In genomic region chr3:155077908-155078307, GRCm38 (mm10) we compare ENCODE assay signal across 20 mouse cellular contexts. TPM values are rescaled to one million over a fixed set of nuclear protein-coding genes. Genes with fewer than 3 reads are reported as not detected.
"Had no signal": no experiment of that assay in that cellular context is flagged by ENCODE, and none has a peak within 500 bp of the region (broad histone marks: within the 10 kb centered on the region; RNA-seq: fewer than 3 reads in every experiment).

No protein-coding gene starts in this region.

- DNase-seq: lung, adult 18-20 months; lung, embryonic 14.5 days; lung, postnatal 10 days; lung, postnatal 4 days; midbrain, embryonic 14.5 days; right cerebral cortex, postnatal 14 days; thymus, adult 2 months; thymus, postnatal 25 days; thymus, postnatal 4 days had no signal

- H3K4me1 ChIP-seq: midbrain, embryonic 10.5 days; midbrain, embryonic 12.5 days; neural tube, embryonic 12.5 days; stomach, embryonic 15.5 days had no signal

- H3K27ac ChIP-seq: midbrain, embryonic 10.5 days; midbrain, embryonic 12.5 days; neural tube, embryonic 12.5 days; stomach, embryonic 15.5 days; stomach, postnatal 0 days had no signal

- H3K36me3 ChIP-seq: midbrain, embryonic 10.5 days; midbrain, embryonic 12.5 days; neural tube, embryonic 12.5 days; stomach, embryonic 15.5 days had no signal

- H3K27me3 ChIP-seq: midbrain, embryonic 12.5 days; neural tube, embryonic 12.5 days; stomach, embryonic 15.5 days had no signal

- H3K4me3 ChIP-seq: midbrain, embryonic 10.5 days; midbrain, embryonic 12.5 days; neural tube, embryonic 12.5 days; stomach, embryonic 15.5 days had no signal

RNA-seq across cellular contexts. Expression of gene Lrriq3, which starts 15.3 kb away (rescaled TPM):
- total RNA-seq: megakaryocyte-erythroid progenitor cell, adult 5-6 weeks had no signal

RNA-seq across cellular contexts. Expression of gene Tnni3k, which starts 22.7 kb away (rescaled TPM):
- total RNA-seq: megakaryocyte, adult 5-6 weeks; megakaryocyte-erythroid progenitor cell, adult 5-6 weeks; neutrophil, adult 5-6 weeks had no signal
- polyA plus RNA-seq: lung, embryonic 14.5 days; midbrain, embryonic 10.5 days; midbrain, embryonic 12.5 days; midbrain, embryonic 14.5 days; neural tube, embryonic 12.5 days; spleen, adult 2 months; stomach, embryonic 15.5 days; testis, adult 2 months; urinary bladder, adult 2 months had no signal
